Mouse (Mus musculus) small intestine, adult 2 months (tissue): ENCODE results near the gene Zfp473.

Experiments used
- CTCF ChIP-seq: fragments of 200-500 bp; IDR thresholded peaks from 2 replicates; pipeline ENCODE4 v1.5.1; 2012; ENCODE audit warnings: low read depth, mild to moderate bottlenecking, control low read depth, inconsistent platforms, low read length, moderate library complexity, mixed read lengths; ENCODE audit not compliant: insufficient replicate concordance, insufficient read length; ENCODE audit errors: extremely low read depth
- POLR2A ChIP-seq: fragments of 200-500 bp; IDR thresholded peaks from 2 replicates; pipeline ENCODE4 v1.6.1; 2012; ENCODE audit warnings: low read depth, mild to moderate bottlenecking, control low read depth, inconsistent platforms, low read length, moderate library complexity

DNA sequence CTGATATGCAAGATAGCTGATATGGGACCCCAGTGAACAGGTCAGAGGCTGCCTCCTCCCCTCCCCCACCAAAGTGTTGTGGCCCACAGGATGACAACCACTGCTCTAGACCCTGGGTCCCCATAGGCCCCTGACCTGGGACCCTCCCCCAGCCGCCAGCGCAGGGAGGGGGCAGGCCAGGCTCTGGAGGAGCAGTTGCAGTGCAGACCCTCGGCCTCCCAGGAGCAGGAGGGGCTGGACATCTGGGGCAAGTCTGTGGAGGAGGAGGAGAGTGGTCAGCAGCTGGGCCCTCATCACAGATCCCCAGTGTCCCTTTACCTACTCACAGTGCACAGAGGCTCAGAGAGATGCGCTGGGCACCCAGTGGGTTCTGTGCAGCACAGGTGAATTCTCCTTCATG is 39.2 kb upstream of the Zfp473 start:
- no peak for TF ChIP-seq POLR2A
- no peak for TF ChIP-seq CTCF
